Mouse (Mus musculus) megakaryocyte, embryonic 14.5 days (primary cell): ENCODE results near the gene Gm10577.

Source experiments
- FLI1 ChIP-seq: IDR thresholded peaks from 2 replicates; pipeline ENCODE4 v1.6.1; 2012; ENCODE audit warnings: low read length, inconsistent platforms, mixed read lengths
- GATA1 ChIP-seq: IDR thresholded peaks from 3 replicates; pipeline ENCODE4 v1.6.1; 2012; ENCODE audit warnings: mixed read lengths, low read length, inconsistent platforms, borderline replicate concordance

DNA sequence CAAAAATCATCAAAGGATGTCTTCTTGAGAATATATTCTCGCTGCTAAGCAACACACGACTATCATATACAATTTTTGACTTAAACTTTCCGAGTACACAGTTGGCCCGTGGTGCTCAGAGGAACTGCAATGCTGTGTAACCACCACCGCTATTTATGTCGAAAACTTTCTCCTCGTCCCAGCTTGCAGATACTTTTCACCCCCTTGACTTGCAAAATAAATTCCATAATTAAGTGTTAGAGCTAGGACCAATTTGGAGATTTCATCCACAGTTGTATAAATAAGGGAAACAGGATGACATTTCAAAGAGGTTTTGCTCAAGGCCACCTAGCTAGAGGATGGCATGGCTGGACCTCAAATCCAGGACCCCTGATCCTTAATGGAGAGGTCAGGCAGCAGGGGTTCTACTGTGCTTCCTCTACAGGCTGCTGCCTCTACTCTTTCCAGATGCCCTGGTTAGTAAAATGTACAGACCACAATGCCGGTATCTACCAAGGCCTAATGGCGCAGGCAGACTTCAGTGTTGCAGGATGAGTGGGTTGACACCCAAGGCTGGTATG, 7.4 kb upstream of the Gm10577 start:
- TF ChIP-seq FLI1, result no peak
- no peak for TF ChIP-seq GATA1
